Mouse (Mus musculus): Measurements from ENCODE around the gene Ube2e2. TPM values are rescaled to one million over a fixed set of nuclear protein-coding genes. Genes with fewer than 3 reads are reported as not detected.
"Not testable (repeated sequence)": the region's sequence is repeated elsewhere in the genome, so short reads cannot be mapped to it uniquely, and the experiment has no call there.

Ube2e2 gene
- total RNA-seq, 2 experiments from 2014 or later: 4.8 to 5.1 TPM

DNA sequence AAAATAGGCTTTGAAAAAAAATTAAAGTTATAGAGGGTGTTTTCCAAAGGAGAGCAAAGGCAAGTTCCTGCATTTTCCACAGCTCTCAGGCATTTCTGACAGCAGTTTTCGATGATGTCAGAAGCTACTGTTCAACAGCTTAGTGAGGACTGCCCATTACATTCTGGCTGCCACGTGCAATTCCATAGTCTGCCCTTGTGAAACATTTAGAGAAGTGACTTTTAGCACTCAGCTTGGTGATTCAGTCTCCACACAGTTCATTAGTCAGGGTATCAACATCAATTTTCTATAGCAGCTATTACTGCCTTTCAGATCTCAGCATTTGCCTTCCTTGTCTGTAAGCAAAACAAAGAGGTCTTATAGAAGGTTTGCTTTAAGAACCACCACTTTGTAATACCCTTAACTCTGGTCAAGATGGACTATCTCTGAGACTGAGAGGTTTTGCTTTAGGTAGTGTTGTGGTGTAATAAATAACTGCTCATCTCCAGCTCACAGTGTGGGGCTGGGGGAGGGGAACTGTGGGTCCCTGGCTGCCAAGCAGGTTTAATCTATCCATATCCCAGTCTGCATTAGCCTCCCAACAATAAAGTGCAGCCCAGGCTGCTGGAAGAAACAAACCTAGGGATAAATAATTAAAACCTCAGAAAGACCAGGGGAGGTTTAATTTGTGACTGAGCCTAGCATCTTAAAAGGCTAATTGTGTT lies 255.2 kb downstream of the Ube2e2 start:
- ATAC-seq (ENCODE audit: poor library complexity, severe bottlenecking): no peak

DNA sequence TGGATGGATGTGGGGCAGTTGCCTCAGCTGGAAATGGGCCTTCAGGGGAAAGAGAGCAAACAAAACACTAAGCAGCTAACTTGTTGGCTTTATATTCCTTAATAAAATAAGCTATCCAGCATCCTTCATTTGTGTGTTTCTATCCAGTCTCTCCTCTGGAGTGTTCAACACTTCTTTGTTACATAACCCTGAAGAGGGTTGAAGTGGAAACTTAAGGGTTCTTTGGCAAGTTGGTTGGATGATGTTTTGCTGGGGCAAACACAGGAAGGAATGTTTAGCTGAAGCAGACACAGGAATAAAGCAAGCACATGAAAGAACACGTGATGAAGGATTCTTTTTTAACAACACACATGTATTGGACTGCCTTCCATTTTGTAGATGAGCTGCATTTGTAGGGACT lies 256.3 kb downstream of the Ube2e2 start:
- ATAC-seq (ENCODE audit: poor library complexity, severe bottlenecking): no peak

DNA sequence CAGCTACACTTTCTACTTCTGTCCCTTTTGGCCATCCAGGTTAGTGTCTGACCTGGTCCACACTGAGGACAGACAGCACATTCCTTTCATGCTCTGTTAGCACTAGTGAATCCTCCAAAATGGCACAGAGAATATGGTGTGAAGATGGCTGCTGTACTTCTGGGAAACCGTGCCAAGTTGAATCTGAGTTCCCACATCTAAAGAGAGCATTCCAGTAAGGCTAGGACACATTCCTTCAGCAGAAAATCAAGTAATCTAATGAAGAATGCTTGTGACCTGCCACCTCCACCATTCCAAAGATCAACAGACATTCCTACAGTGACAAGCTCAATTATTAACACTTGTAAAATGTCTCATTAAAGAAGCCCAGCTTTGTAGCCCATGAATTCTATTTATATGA lies 265.9 kb downstream of the Ube2e2 start:
- ATAC-seq (ENCODE audit: poor library complexity, severe bottlenecking): no peak

DNA sequence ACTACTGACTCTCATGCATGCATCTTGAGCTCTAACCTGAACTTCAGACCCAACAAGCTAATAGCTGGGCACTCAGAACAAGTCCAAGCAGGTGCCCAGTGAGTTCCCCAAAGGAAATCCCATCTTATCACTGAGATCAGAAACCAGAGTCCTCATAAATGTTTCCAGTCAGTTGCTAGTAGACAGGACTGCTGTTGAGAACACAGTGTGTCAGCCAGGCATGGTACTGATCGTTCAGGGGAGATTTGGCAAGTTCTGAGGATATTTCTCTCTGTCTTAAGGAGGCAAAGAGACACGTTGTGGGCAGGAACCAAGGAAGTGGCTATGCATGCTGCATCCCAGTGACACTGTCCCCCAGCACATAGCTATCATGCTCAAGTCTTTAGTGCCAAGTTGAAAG lies 275.5 kb downstream of the Ube2e2 start:
- ATAC-seq (ENCODE audit: poor library complexity, severe bottlenecking): no peak

DNA sequence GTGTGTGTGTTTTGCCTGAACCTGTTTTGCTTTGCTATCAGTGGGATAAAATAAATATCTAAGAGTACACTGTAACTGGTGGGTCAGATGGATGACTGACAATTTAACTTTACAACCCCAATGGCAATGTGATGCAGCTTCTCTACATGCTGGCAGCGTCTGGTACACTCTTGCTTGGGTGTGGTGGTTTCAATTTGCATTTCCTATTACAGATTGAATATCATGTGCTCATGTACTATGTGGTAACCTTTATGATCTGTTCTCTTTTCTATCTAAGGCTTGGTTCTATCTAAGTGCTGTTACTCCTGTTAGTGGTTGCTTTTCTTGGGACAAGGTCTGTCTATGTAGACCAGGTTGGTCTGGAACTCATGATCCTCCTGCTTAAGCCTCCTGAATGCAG lies 292.1 kb downstream of the Ube2e2 start:
- ATAC-seq (ENCODE audit: poor library complexity, severe bottlenecking): no peak

DNA sequence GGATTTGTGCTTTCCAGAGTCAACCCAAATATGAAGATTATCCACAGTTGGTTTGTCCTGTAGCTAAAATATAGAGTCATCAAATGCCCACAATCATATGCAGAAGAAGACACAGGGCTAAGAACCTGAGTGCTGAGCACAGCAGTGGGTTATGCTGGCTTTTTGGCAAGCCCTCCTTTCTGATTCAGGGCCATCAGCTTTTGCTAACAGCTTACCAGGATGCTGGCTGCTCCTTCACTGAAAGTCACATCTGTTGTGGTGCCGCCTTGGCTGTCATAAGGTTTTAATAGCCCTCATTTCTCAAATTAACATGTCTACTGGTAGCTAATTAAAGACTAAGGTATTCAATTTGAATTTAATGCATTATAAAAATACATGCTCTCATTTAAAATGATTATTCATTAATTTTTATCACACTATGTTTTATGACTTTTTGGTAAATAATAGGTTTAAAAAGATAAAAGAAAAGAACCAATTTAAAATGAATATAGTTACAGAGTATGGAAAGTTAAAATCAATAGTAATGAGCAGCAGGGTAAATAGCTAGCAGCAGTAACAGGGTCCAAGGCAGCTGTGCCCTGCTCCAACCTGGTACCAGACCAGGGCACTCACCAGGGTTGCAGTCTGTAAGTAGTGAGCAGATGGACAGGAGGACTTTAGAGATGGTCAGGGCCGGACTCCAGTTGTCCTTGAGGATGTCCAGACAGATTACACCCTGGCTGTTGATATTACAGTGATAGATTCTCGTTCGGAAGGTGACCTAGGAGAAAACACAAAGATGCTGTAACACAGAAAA lies 307.6 kb downstream of the Ube2e2 start:
- no peak for ATAC-seq (ENCODE audit: poor library complexity, severe bottlenecking)

DNA sequence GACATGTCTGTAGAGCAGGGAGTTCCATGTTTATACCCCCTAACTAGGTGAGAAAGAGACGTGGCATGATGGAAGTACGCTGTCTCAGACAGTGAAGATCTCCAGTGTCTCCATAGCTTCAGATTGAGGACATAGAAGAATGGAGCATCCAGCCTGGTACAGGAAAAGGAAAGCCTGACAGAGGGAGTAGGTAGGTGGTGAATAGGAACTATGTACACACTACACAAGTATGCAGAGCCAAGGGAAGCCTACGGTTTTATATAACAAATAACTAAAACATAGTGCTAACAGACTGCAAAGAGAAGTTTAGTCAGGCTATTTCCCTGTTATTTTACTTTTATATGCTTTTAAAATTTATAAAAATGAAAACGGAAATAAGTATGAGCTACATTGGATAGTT lies 312.3 kb downstream of the Ube2e2 start:
- ATAC-seq (ENCODE audit: poor library complexity, severe bottlenecking): no peak

DNA sequence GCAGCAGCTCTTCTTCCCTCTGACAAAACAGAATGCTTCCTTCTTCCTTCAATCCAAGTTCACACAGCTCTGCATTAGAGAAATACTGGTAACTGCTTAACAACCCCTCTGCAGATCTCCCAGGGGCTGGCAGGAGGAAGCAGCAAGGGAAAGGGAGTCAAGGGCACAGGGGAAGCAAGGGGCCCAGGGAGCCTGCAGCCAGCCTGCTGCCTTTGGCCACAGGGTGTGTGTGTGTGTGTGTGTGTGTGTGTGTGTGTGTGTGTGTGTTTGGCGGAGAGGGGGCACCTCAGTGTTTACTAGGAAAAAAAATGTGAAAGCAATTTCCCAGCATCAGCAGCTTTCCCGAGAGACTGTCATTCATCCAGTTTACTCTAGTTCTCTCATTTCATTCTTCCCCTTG lies 319.3 kb downstream of the Ube2e2 start:
- ATAC-seq (ENCODE audit: poor library complexity, severe bottlenecking): no peak

DNA sequence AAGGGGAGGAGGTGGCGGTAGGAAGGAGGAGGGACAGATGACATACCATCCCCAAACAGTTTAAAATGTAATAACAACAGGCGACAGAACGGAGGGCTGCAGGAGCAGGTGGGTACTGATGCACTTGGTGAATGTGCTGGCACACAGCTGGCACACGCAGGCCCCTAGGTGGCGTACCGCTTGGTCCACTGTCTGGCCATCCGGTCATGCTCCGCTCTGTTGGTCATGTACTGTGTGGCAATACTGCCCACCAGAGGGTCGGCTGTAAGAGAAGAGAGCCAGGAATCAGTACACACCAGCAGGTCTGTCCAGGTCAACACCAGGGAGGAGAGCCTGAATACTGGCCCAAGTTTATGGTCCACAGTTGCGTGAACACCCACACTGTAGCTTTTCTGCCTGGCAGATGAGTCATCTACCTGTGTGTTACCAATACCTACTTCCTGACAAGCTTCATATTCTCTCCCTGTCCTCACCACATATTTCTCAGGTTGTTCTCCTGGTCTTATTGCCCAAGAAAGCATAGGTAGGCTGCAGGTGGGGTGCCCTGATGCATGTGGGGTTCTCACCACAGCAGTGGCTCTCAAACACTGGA lies 319.8 kb downstream of the Ube2e2 start:
- no peak for ATAC-seq (ENCODE audit: poor library complexity, severe bottlenecking)

DNA sequence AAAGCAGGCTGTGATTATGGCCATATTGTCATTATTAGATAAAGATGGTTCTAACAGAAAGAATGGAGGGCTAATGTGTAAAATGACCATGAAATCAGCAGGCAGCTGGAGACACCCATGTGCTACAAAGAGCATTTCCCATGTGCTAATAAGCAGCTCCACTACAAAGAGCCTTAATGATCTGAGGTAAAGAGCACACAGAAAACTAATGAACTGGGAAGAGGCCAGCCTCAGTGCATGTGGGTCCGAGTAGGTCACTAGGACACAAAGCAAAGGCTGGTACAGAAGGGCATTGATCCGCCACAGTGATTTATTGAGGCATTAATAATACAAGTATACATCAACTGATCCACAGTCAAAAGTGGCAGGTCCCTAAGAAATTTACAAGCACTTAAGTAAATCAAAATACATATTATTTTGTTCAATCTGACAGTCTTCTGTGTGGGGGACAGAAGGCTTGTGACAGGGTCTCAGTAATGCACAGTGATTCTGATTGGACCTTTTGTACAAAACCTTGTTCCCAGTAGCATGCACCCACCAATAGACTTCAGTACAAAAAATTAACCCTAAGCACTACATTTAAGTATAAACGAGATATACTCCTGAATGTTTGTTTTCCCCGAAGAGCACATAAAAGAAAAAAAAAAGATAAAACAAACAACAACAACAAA lies 320.6 kb downstream of the Ube2e2 start:
- ATAC-seq (ENCODE audit: poor library complexity, severe bottlenecking): no peak

DNA sequence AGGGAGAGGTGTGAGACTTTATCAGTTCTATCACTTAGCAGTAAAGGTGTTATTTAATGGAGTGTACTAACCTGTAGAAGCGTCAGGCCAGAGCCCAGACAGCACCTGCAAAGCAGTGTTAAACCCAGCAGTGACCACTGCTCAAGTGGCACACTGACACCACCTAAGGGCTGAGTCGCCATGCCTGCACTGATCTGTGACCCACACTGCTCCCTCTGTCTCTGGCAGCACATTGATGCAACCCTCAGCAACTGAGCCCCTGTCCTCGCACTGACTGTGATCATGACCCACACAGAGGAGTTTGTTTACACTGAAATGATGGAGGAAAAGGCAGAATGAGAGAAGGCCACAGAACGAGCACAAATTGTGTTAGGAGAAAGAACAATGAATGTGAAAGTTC lies 321.2 kb downstream of the Ube2e2 start:
- no peak for ATAC-seq (ENCODE audit: poor library complexity, severe bottlenecking)

DNA sequence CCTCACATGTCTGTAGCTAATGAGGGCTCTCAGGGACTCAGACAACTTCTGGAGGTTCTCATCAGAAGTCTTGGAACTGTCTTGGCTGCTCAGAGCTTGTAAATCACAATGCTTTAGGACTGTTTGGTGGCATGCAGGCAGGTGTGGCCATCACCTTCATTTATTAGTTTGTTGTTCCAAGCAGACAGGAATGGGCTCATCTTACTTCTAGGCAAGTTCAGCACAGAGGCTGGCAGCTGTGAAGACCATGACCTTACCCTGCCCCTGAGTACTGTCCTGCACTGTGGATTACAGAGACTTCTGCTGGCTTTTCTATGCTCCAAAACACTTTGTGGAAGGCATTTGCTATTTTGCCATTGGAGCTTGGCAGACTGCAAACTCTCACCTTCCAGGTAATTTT lies 324.5 kb downstream of the Ube2e2 start:
- no peak for ATAC-seq (ENCODE audit: poor library complexity, severe bottlenecking)

DNA sequence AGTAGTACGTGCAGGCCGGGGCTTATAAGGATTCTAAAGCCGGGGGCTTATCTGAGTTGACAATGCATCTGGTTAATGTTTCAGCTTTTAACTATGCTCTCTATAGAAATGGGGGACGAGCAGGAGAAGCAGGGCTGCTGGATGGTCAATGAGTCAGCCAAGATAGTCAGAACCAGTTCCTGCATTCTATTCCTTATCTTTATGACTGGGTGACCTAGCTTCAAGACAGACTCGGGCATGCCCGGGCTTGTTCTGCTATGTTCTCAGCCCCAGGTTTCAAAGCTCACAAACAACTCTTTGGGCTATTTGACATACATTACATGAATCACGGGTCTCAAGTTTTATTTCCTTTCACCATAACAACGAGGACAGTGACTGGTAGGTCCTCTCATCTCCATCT lies 329.1 kb downstream of the Ube2e2 start:
- ATAC-seq (ENCODE audit: poor library complexity, severe bottlenecking): not testable (repeated sequence)

DNA sequence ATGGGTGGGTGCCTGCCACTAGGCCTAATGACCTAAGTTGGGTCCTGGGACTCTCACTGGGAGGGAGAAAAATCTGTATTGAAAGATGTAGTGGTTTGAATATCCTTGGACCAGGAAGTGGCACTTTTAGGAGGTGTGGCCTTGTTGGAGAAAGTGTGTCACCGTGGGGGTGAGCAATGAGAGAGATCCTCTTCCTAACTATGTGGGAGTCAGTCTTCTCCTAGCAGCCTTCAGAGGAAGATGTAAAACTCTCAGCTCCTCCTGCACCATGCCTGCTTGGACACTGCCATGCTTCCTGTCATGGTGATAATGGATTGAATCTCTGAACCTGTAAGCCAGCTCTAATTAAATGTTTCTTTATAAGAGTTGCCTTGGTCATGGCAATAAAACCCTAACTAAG lies 338.8 kb downstream of the Ube2e2 start:
- ATAC-seq (ENCODE audit: poor library complexity, severe bottlenecking): no peak

DNA sequence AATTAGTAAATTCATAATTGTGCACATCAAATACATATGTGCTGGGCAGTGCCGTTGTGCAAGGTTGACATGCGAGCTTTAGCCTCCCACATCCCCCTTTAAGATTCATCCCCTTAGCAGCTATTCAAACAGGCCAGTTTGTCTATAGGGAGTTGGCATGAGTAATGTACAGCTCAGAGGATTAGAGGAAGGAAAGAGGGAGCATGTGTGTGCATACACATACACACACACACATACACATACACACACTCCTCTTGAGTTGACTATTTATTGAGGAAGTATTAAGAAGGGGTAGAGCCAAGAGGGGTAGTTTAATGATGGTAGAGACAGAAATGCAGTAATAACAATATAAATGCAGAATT lies 339.5 kb downstream of the Ube2e2 start:
- ATAC-seq (ENCODE audit: poor library complexity, severe bottlenecking): no peak

DNA sequence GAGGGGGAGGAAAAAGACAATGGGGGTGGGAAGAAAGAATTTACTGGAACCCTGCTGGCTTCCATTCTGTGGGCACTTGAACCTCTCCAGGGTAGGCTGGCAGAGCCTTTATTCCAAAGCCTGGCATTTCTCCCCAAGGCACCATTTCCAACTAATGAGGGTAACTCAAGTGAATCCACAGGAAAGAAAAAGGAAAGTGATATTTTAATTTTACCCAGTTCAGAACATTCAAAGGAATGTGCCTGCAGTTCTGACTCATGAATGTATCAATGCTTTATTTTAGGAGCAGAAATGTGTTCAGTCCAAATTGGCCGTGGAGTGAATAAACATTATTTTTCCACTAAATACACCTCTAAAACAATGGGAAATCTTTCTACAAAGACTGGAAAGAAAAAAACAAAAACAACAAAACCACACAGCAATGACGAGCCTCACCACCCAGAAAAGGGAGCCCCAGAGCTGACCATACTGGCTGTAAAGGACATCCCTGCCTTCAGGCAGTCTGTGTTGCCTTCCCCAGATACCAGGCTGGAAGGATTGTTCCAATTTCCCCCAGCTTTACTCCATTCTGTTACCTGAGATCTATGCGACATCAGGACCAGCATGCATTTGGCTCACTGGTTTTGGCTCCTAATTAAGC lies 340.0 kb downstream of the Ube2e2 start:
- ATAC-seq (ENCODE audit: poor library complexity, severe bottlenecking): no peak

DNA sequence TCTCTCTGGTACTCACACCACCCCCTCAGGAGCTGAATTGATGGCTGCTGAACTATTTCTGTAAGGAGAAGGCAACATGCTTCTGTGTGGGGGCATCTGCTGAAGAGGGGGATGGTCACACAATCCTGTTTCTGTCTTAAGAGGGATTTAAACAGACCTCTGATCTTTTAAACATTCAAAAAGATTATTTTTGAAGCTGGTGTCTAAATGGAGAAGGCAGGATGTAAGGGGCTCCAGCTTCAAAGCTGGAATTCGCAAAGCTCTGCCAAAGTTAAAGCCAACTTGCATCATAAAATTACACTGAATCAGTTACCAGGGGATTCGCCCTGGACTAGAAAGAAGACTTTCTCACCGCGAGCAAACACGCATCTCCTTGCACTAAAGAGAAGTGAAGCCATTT lies 346.5 kb downstream of the Ube2e2 start:
- ATAC-seq (ENCODE audit: poor library complexity, severe bottlenecking): no peak

DNA sequence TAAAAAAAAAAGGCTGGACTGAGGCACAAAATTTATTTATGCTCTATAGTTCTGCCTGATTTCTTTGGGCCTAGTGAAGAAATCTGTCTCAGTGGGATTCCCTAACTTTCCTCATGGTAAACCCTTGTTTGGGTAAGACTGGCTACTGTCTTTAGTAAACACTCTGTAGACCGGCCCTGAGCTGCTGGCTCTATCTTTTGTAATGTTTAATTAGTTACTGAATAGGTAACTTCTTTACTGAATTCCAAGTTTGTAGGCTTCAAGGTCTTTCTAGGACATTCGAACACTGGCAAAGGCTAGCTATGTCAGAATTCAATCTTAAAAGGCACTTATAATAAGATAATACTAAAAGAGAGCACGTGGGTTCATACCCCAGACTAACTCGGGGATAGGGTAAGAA lies 355.0 kb downstream of the Ube2e2 start:
- not testable (repeated sequence) for ATAC-seq (ENCODE audit: poor library complexity, severe bottlenecking)

DNA sequence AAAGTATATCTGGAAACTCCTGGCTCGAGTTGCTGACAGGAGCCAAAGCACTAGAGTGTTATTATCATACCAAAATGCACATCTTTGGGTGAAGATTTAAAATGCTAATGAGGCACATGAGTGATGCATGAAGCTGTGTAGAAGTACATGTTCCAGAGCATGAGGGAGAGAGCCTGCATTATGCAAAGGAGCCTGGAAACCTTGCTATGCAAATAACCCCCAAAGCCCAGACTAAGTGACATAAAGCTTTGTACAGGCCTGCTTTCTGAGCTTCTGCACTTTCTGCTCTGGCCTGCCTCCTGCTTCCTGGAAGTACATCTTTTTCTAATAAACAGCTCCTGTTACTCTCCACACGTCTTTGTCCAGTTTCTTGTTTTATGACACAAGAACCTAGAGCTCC lies 363.2 kb downstream of the Ube2e2 start:
- ATAC-seq (ENCODE audit: poor library complexity, severe bottlenecking): no peak

DNA sequence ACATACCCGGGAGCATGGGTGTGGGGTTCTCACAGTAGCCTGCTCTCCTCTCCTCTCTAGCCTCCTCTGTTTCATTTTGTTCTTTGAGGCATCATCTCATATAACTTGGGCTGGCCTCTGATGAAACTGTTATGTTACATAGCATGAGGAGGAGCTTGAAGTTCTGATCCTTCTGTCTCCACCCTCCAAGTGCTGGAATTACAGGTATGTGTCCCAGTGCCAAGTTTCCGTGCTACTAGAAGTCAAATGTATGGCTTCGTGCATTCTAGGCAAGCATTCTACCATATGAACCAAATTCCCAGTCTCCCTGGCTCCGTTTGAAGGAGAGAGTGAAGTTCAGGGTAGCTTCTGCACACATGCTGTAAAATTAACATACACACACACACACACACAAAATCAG lies 363.6 kb downstream of the Ube2e2 start:
- ATAC-seq (ENCODE audit: poor library complexity, severe bottlenecking): no peak

Measured in megakaryocyte, adult 5-6 weeks (primary cell).